In genomic region chr16:35489066-35489718, GRCm38 (mm10) we compare ENCODE assay signal across 8 mouse cellular contexts. TPM values are rescaled to one million over a fixed set of nuclear protein-coding genes. Genes with fewer than 3 reads are reported as not detected.
DNase-seq lines count a peak whose midpoint lies in the region; ATAC-seq and TF ChIP-seq lines count a peak whose summit lies in the region.

No protein-coding gene starts in this region.

- no peak for ATAC-seq in heart, embryonic 14.5 days (ENCODE audit: insufficient number of reproducible peaks, insufficient read depth, low FRiP score, low read depth)
- ATAC-seq in embryonic facial prominence, embryonic 12.5 days (ENCODE audit: insufficient number of reproducible peaks, insufficient read depth, low FRiP score, low TSS enrichment), result no peak
- ATAC-seq in midbrain, postnatal 0 days (ENCODE audit: low FRiP score), result no peak

- H3K36me3 ChIP-seq in heart, embryonic 14.5 days (ENCODE audit: control insufficient read depth, insufficient read depth, low read length), result no peaks in the 10 kb centered on the region
- H3K36me3 ChIP-seq in embryonic facial prominence, embryonic 12.5 days, result no peaks in the 10 kb centered on the region
- H3K36me3 ChIP-seq in midbrain, postnatal 0 days (ENCODE audit: insufficient read depth, low read length), result no peaks in the 10 kb centered on the region

- no peak overlapping the region for H3K27ac ChIP-seq in heart, embryonic 14.5 days (replicated peaks in 1 of 2; ENCODE audit: control insufficient read depth in 1 of 2, insufficient read depth in 1 of 2, low read depth in 2 of 2, low read length in 2 of 2)
- no peak overlapping the region for H3K27ac ChIP-seq in embryonic facial prominence, embryonic 12.5 days
- no peak overlapping the region for H3K27ac ChIP-seq in midbrain, postnatal 0 days (ENCODE audit: low read depth, low read length)

- 58% methylated on average over 10 of the region's 10 CpGs for WGBS in heart, embryonic 14.5 days
- 53% methylated on average over 10 of the region's 10 CpGs for WGBS in embryonic facial prominence, embryonic 12.5 days
- WGBS in midbrain, postnatal 0 days, result 63% methylated on average over 10 of the region's 10 CpGs

- TF ChIP-seq CTCF in midbrain, postnatal 0 days (IDR thresholded peaks at IDR 0.05), result no peak

- H3K9me3 ChIP-seq in heart, embryonic 14.5 days (ENCODE audit: control insufficient read depth, low read length), result no peaks in the 10 kb centered on the region
- no peaks in the 10 kb centered on the region for H3K9me3 ChIP-seq in embryonic facial prominence, embryonic 12.5 days
- H3K9me3 ChIP-seq in midbrain, postnatal 0 days (ENCODE audit: low read length), result no peaks in the 10 kb centered on the region

- no peak for DNase-seq in heart, postnatal 36 days
- peak; percentile 26 to 30 for DNase-seq in kidney, postnatal 25 days
- no peak for DNase-seq in midbrain, postnatal 0 days (ENCODE audit: low spot score)
- no peak for DNase-seq in spleen, postnatal 4 days (ENCODE audit: low spot score in 2 of 2)
- no peak for DNase-seq in thymus, postnatal 4 days
- no peak for DNase-seq in B cell, adult 2 months

- peak overlapping the region; percentile 83 for H3K4me2 ChIP-seq in heart, embryonic 14.5 days (ENCODE audit: low read length)
- peak overlapping the region; percentile 91 for H3K4me2 ChIP-seq in embryonic facial prominence, embryonic 12.5 days (replicated peaks)
- peak overlapping the region; percentile 93 for H3K4me2 ChIP-seq in midbrain, postnatal 0 days (ENCODE audit: low read depth, low read length, poor library complexity, severe bottlenecking)

- no peaks in the 10 kb centered on the region for H3K27me3 ChIP-seq in heart, embryonic 14.5 days (ENCODE audit: control insufficient read depth, insufficient read depth, low read length)
- H3K27me3 ChIP-seq in embryonic facial prominence, embryonic 12.5 days, result no peaks in the 10 kb centered on the region
- H3K27me3 ChIP-seq in midbrain, postnatal 0 days (ENCODE audit: insufficient read depth, low read length), result no peaks in the 10 kb centered on the region

- intact Hi-C loops in heart, postnatal 36 days (cut with DNase I), result no loop called here

- 0 out of 2 replicates have a peak overlapping the region, but pooled peaks have one; percentile 19 for H3K9ac ChIP-seq in heart, embryonic 14.5 days (ENCODE audit: low read length)
- no peak overlapping the region for H3K9ac ChIP-seq in embryonic facial prominence, embryonic 12.5 days
- no peak overlapping the region for H3K9ac ChIP-seq in midbrain, postnatal 0 days (replicated peaks; ENCODE audit: low read length, poor library complexity, severe bottlenecking)

- H3K4me3 ChIP-seq in heart, embryonic 14.5 days (ENCODE audit: control insufficient read depth in 1 of 2, insufficient read depth in 1 of 2, low read depth in 1 of 2, low read length in 2 of 2), result peak overlapping the region in 1 of 2 experiments; percentile 79; a peak in 2 of 4 replicates
- peak overlapping the region; percentile 71 for H3K4me3 ChIP-seq in embryonic facial prominence, embryonic 12.5 days
- peak overlapping the region; percentile 76; the same call in 1 of the 2 replicates for H3K4me3 ChIP-seq in midbrain, postnatal 0 days (ENCODE audit: low read depth, low read length)

- H3K4me1 ChIP-seq in heart, embryonic 14.5 days (ENCODE audit: control insufficient read depth in 2 of 2, insufficient read depth in 2 of 2, low read length in 2 of 2), result peaks cover 19 to 21% of the 10 kb centered on the region in 2 experiments
- peaks cover 19% of the 10 kb centered on the region for H3K4me1 ChIP-seq in embryonic facial prominence, embryonic 12.5 days
- H3K4me1 ChIP-seq in midbrain, postnatal 0 days (ENCODE audit: insufficient read depth, low read length), result peaks cover 2% of the 10 kb centered on the region; the same call in 1 of the 2 replicates

RNA-seq across cellular contexts. Expression of gene Pdia5, which starts 1.5 kb away (rescaled TPM):
- polyA plus RNA-seq in heart, embryonic 14.5 days (2014; fragmentation: Nextera tagmentation; extraction: Ambion mirVana), result 12.8 and 14.7 TPM in 2 replicates
- 1 to 10 TPM; 4.7 to 4.8 TPM for total RNA-seq in heart, postnatal 36 days (2021)
- polyA plus RNA-seq in embryonic facial prominence, embryonic 12.5 days (2016; fragmentation: Nextera tagmentation; extraction: Ambion mirVana), result 28.5 and 28.9 TPM in 2 replicates
- total RNA-seq in midbrain, postnatal 0 days (2014; rRNA removed), result 2.6 and 4.3 TPM in 2 replicates
- polyA plus RNA-seq in midbrain, postnatal 0 days (2015; fragmentation: Nextera tagmentation; extraction: Ambion mirVana), result 7.7 and 8.0 TPM in 2 replicates

RNA-seq across cellular contexts. Expression of gene Sema5b, which starts 51.8 kb away (rescaled TPM):
- 1.1 and 1.9 TPM in 2 replicates for polyA plus RNA-seq in heart, embryonic 14.5 days (2014; fragmentation: Nextera tagmentation; extraction: Ambion mirVana)
- total RNA-seq in heart, postnatal 36 days (2021), result 1 to 10 TPM in 1 of 2 experiments, under 1 TPM in 1; 0.83 to 1.7 TPM
- polyA plus RNA-seq in embryonic facial prominence, embryonic 12.5 days (2016; fragmentation: Nextera tagmentation; extraction: Ambion mirVana), result 9.2 and 11.3 TPM in 2 replicates
- 30.9 and 46.5 TPM in 2 replicates for total RNA-seq in midbrain, postnatal 0 days (2014; rRNA removed)
- 9.5 and 11.4 TPM in 2 replicates for polyA plus RNA-seq in midbrain, postnatal 0 days (2015; fragmentation: Nextera tagmentation; extraction: Ambion mirVana)

Comparison
In these comparisons a context has a peak if more than half of its experiments do, and no peak if none do; other contexts are left out.
1. DNase-seq: peak in kidney, postnatal 25 days (2 of 2); none in heart, postnatal 36 days (0 of 2), midbrain, postnatal 0 days (single experiment), spleen, postnatal 4 days (0 of 2), thymus, postnatal 4 days (single experiment) and B cell, adult 2 months (0 of 2).
2. Peak in every context shown above with its lines, with median percentiles within 50 percentile points of each other: H3K4me2 ChIP-seq.